Mouse (Mus musculus) cerebellum, postnatal 36 days (tissue): ENCODE measurements around the gene Pdzd2.

ENCODE experiments used
- DNase-seq, 2 experiments: peaks; one replicate each; pipeline ENCODE4 v3.0.0; 2021 to 2022; ENCODE audit warnings: mixed read lengths in 2 of 2

The Pdzd2 gene

GRCm38 (mm10) chr15:12518370-12518973 lies 221.3 kb downstream of the Pdzd2 start:
- DNase-seq, result no peak

- no peak for DNase-seq
Observed at GRCm38 (mm10) chr15:12517314-12517813, 222.4 kb downstream of the Pdzd2 start.

GRCm38 (mm10) chr15:12515272-12515844 lies 224.4 kb downstream of the Pdzd2 start:
- DNase-seq, result no peak

- DNase-seq, result no peak
Observed at GRCm38 (mm10) chr15:12513526-12513925, 226.2 kb downstream of the Pdzd2 start.

GRCm38 (mm10) chr15:12508765-12509377 lies 230.9 kb downstream of the Pdzd2 start:
- no peak for DNase-seq

- no peak for DNase-seq
Observed at GRCm38 (mm10) chr15:12507523-12507922, 232.2 kb downstream of the Pdzd2 start.

- no peak for DNase-seq
Observed at GRCm38 (mm10) chr15:12506514-12506913, 233.2 kb downstream of the Pdzd2 start.

- no peak for DNase-seq
Observed at GRCm38 (mm10) chr15:12506085-12506484, 233.6 kb downstream of the Pdzd2 start.

GRCm38 (mm10) chr15:12505556-12505955 lies 234.2 kb downstream of the Pdzd2 start:
- no peak for DNase-seq

- no peak for DNase-seq
Observed at GRCm38 (mm10) chr15:12503907-12504306, 235.8 kb downstream of the Pdzd2 start.

GRCm38 (mm10) chr15:12501924-12502548 lies 237.7 kb downstream of the Pdzd2 start:
- no peak for DNase-seq

- no peak for DNase-seq
Observed at GRCm38 (mm10) chr15:12500674-12501073, 239.1 kb downstream of the Pdzd2 start.

- no peak for DNase-seq
Observed at GRCm38 (mm10) chr15:12494084-12494483, 245.6 kb downstream of the Pdzd2 start.

- no peak for DNase-seq
Observed at GRCm38 (mm10) chr15:12493258-12493657, 246.5 kb downstream of the Pdzd2 start.

GRCm38 (mm10) chr15:12490969-12491368 lies 248.8 kb downstream of the Pdzd2 start:
- peak in 1 of 2 experiments; percentile 11 for DNase-seq

GRCm38 (mm10) chr15:12490527-12490926 lies 249.2 kb downstream of the Pdzd2 start:
- DNase-seq, result no peak

GRCm38 (mm10) chr15:12488316-12488715 lies 251.4 kb downstream of the Pdzd2 start:
- no peak for DNase-seq

- DNase-seq, result no peak
Observed at GRCm38 (mm10) chr15:12481261-12481660, 258.5 kb downstream of the Pdzd2 start.

GRCm38 (mm10) chr15:12480369-12480768 lies 259.4 kb downstream of the Pdzd2 start:
- no peak for DNase-seq

GRCm38 (mm10) chr15:12479326-12479725 lies 260.4 kb downstream of the Pdzd2 start:
- DNase-seq, result no peak

- DNase-seq, result no peak
Observed at GRCm38 (mm10) chr15:12473596-12473995, 266.1 kb downstream of the Pdzd2 start.

- DNase-seq, result no peak
Observed at GRCm38 (mm10) chr15:12472646-12473045, 267.1 kb downstream of the Pdzd2 start.
